In genomic region chr6:118372794-118373193, GRCm38 (mm10) we compare ENCODE assay signal across 14 mouse cellular contexts. TPM values are rescaled to one million over a fixed set of nuclear protein-coding genes. Genes with fewer than 3 reads are reported as not detected.
DNase-seq lines count a peak whose midpoint lies in the region; ATAC-seq and TF ChIP-seq lines count a peak whose summit lies in the region.
"Had no signal": no experiment of that assay in that cellular context is flagged by ENCODE, and none has a peak within 500 bp of the region (broad histone marks: within the 10 kb centered on the region; RNA-seq: fewer than 3 reads in every experiment).

No protein-coding gene starts in this region.

- ATAC-seq in frontal cortex, adult (ENCODE audit: low TSS enrichment) = peak; percentile 96
- ATAC-seq in lung, postnatal 0 days = no peak
- ATAC-seq in common myeloid progenitor, adult 5-6 weeks (replicated peaks; ENCODE audit: low read depth, poor library complexity, severe bottlenecking) = 0 out of 2 replicates have a peak, but pooled peaks have one; percentile 8
- ATAC-seq: forebrain, postnatal 0 days; intestine, embryonic 16.5 days had no signal

- no peak overlapping the region for H3K9ac ChIP-seq in lung, postnatal 0 days (replicated peaks; ENCODE audit: low read depth)
- H3K9ac ChIP-seq: forebrain, postnatal 0 days; heart, embryonic 13.5 days; liver, embryonic 14.5 days; lung, embryonic 14.5 days had no signal

- DNase-seq in frontal cortex, postnatal 10 days (ENCODE audit: low spot score in 2 of 2) = no peak
- DNase-seq in lung, postnatal 0 days (ENCODE audit: low spot score) = peak; percentile 6
- no peak for DNase-seq in lung, postnatal 25 days (ENCODE audit: low spot score)
- peak; percentile 32 to 47 for DNase-seq in right cerebral cortex, postnatal 36 days (ENCODE audit: low spot score in 2 of 2)
- DNase-seq in cerebellum, adult 8-10 months = no peak

- WGBS in lung, postnatal 0 days = 60% methylated on average over 5 of the region's 5 CpGs

- no peak for TF ChIP-seq EP300 in lung, postnatal 0 days (IDR thresholded peaks at IDR 0.05)

- H3K4me3 ChIP-seq in lung, postnatal 0 days (ENCODE audit: low read depth, low read length) = no peak overlapping the region
- H3K4me3 ChIP-seq: forebrain, embryonic 10.5 days; heart, embryonic 13.5 days had no signal

- no peaks in the 10 kb centered on the region for H3K9me3 ChIP-seq in lung, postnatal 0 days (ENCODE audit: low read length)
- H3K9me3 ChIP-seq: forebrain, embryonic 10.5 days; heart, embryonic 13.5 days had no signal

- TF ChIP-seq CTCF in lung, postnatal 0 days (IDR thresholded peaks at IDR 0.05) = no peak

- no peaks in the 10 kb centered on the region for H3K36me3 ChIP-seq in lung, postnatal 0 days (ENCODE audit: insufficient read depth, low read length)
- H3K36me3 ChIP-seq: forebrain, embryonic 10.5 days; heart, embryonic 13.5 days had no signal

- no peaks in the 10 kb centered on the region for H3K4me1 ChIP-seq in lung, postnatal 0 days (ENCODE audit: insufficient read depth, low read depth, low read length)

- no peak overlapping the region for H3K4me2 ChIP-seq in lung, postnatal 0 days (replicated peaks; ENCODE audit: low read depth, low read length)
- H3K4me2 ChIP-seq: heart, embryonic 13.5 days; lung, embryonic 14.5 days had no signal

- H3K27me3 ChIP-seq in lung, postnatal 0 days (replicated peaks; ENCODE audit: insufficient read depth, low read length) = no peaks in the 10 kb centered on the region

- H3K27ac ChIP-seq in lung, postnatal 0 days (ENCODE audit: low read length) = no peak overlapping the region
- H3K27ac ChIP-seq: forebrain, embryonic 10.5 days; heart, embryonic 13.5 days; hindbrain, postnatal 0 days; liver, embryonic 14.5 days had no signal

RNA-seq across cellular contexts. Expression of gene Bms1, which starts 46.5 kb away (rescaled TPM):
- 14.9 and 15.4 TPM in 2 replicates for polyA plus RNA-seq in lung, postnatal 0 days (2015; fragmentation: Nextera tagmentation; extraction: Ambion mirVana)
- total RNA-seq in common myeloid progenitor, adult 5-6 weeks (2017) = 111 and 114 TPM in 2 replicates

Comparison
In these comparisons a context has a peak if more than half of its experiments do, and no peak if none do; other contexts are left out.
1. DNase-seq: peak in lung, postnatal 0 days (single experiment) and right cerebral cortex, postnatal 36 days (2 of 2); none in frontal cortex, postnatal 10 days (0 of 2), lung, postnatal 25 days (single experiment) and cerebellum, adult 8-10 months (single experiment).